Mouse (Mus musculus): ENCODE measurements around the gene Zfp735. TPM values are rescaled to one million over a fixed set of nuclear protein-coding genes. Genes with fewer than 3 reads are reported as not detected.

The Zfp735 gene
- total RNA-seq (2021): not detected
- long read RNA-seq, experiment 1: 0 reads
- long read RNA-seq, experiment 2: 0 reads

GRCm38 (mm10) chr11:73688478-73688877 is at the start of gene Zfp735:
Gene Zfp735, plus strand, starts transcription at chr11:73688778.
- TF ChIP-seq CTCF (conservative IDR thresholded peaks at IDR 0.05): no peak
- DNase-seq (ENCODE audit: low spot score in 2 of 2): no peak

GRCm38 (mm10) chr11:73759115-73759514 is 70.5 kb downstream of the Zfp735 start:
- Histone ChIP-seq H3K27ac (no peak overlapping the region), H3K4me3 (no peak overlapping the region)
- no peak for DNase-seq (ENCODE audit: low spot score in 2 of 2)
- TF ChIP-seq CTCF (conservative IDR thresholded peaks at IDR 0.05): no peak

More at GRCm38 (mm10) chr11:73688478-73688877, at the start of gene Zfp735:
- Histone ChIP-seq H3K27ac (no peak within 1 kb of the TSS), H3K4me3 (no peak within 1 kb of the TSS)

Other genes with a start within 250 kb of the Zfp735 start
- gene Olfr380, start 231.3 kb upstream of the Zfp735 start, total RNA-seq (2021): not detected
- gene Olfr381, start 197.2 kb upstream of the Zfp735 start, total RNA-seq (2021): not detected
- gene Olfr382, start 171.6 kb upstream of the Zfp735 start, total RNA-seq (2021): not detected
- not detected for gene Olfr385, start 95.8 kb upstream of the Zfp735 start, total RNA-seq (2021)
- not detected for gene Olfr384, start 90.2 kb upstream of the Zfp735 start, total RNA-seq (2021)
- not detected for gene Olfr389, start 91.9 kb downstream of the Zfp735 start, total RNA-seq (2021)
- gene Olfr390, start 94.2 kb downstream of the Zfp735 start, total RNA-seq (2021): not detected
- gene Olfr391-ps, start 114.3 kb downstream of the Zfp735 start, total RNA-seq (2021): not detected
- gene Olfr392, start 128.3 kb downstream of the Zfp735 start, total RNA-seq (2021): not detected
- not detected for gene Olfr393, start 162.7 kb downstream of the Zfp735 start, total RNA-seq (2021)
- gene Olfr394, start 202.0 kb downstream of the Zfp735 start, total RNA-seq (2021): not detected
- not detected for gene Olfr395, start 220.5 kb downstream of the Zfp735 start, total RNA-seq (2021)
- gene Olfr23, start 247.9 kb downstream of the Zfp735 start, total RNA-seq (2021): not detected

All from layer of hippocampus, adult 2 months (tissue).